Mouse (Mus musculus) heart, embryonic 14.5 days (tissue): ENCODE results near the gene Tnfrsf9. TPM values are rescaled to one million over a fixed set of nuclear protein-coding genes. Genes with fewer than 3 reads are reported as not detected.
A peak's percentile ranks its signal among the peaks of the same experiment; 100 is the strongest.
"Not testable (repeated sequence)": the region's sequence is repeated elsewhere in the genome, so short reads cannot be mapped to it uniquely, and the experiment has no call there.

Experiments
- ATAC-seq: fragments of 200-750 bp; cut with Nextera tagmentation; 2 replicates; pipeline ENCODE4 v1.8.0; 2017; ENCODE audit warnings: low read depth, moderate TSS enrichment; ENCODE audit not compliant: insufficient number of reproducible peaks, insufficient read depth, low FRiP score
- H3K27ac ChIP-seq, 2 experiments: fragments of 200-500 bp in 1 of 2; fragments of 300-500 bp in 1 of 2; sonication (generic) in 1 of 2; replicated peaks in 1 of 2; 2 replicates each; pipeline ENCODE4 v1.5.1; 2012 to 2014; ENCODE audit warnings: low read depth in 2 of 2, low read length in 2 of 2, control low read depth in 1 of 2, mild to moderate bottlenecking in 1 of 2, mixed read lengths in 1 of 2; ENCODE audit not compliant: control insufficient read depth in 1 of 2, insufficient read depth in 1 of 2
- H3K27me3 ChIP-seq: fragments of 300-500 bp; sonication (generic); 2 replicates; pipeline ENCODE4 v1.6.1; 2014; ENCODE audit warnings: mild to moderate bottlenecking, low read length, control low read depth; ENCODE audit not compliant: control insufficient read depth, insufficient read depth
- H3K36me3 ChIP-seq: fragments of 300-500 bp; sonication (generic); 2 replicates; pipeline ENCODE4 v1.6.1; 2014; ENCODE audit warnings: mild to moderate bottlenecking, control low read depth, low read length, mixed read lengths; ENCODE audit not compliant: control insufficient read depth, insufficient read depth
- H3K4me1 ChIP-seq, 2 experiments: fragments of 200-500 bp in 1 of 2; fragments of 300-500 bp in 1 of 2; sonication (generic) in 1 of 2; 2 replicates each; pipeline ENCODE4 v1.6.1; 2012 to 2014; ENCODE audit warnings: low read length in 2 of 2, control low read depth in 1 of 2, mixed read lengths in 1 of 2; ENCODE audit not compliant: control insufficient read depth in 2 of 2, insufficient read depth in 2 of 2
- H3K4me2 ChIP-seq: fragments of 300-500 bp; sonication (generic); 2 replicates; pipeline ENCODE4 v1.6.1; 2014; ENCODE audit warnings: mild to moderate bottlenecking, low read length
- H3K4me3 ChIP-seq, 2 experiments: fragments of 200-500 bp in 1 of 2; fragments of 300-500 bp in 1 of 2; sonication (generic) in 1 of 2; 2 replicates each; pipeline ENCODE4 v1.5.1; 2012 to 2014; ENCODE audit warnings: low read length in 2 of 2, mild to moderate bottlenecking in 2 of 2, control low read depth in 1 of 2, low read depth in 1 of 2, moderate library complexity in 1 of 2; ENCODE audit not compliant: control insufficient read depth in 1 of 2, insufficient read depth in 1 of 2
- H3K9ac ChIP-seq: fragments of 300-500 bp; sonication (generic); 2 replicates; pipeline ENCODE4 v1.6.1; 2014; ENCODE audit warnings: mild to moderate bottlenecking, low read length
- H3K9me3 ChIP-seq: fragments of 300-500 bp; sonication (generic); 2 replicates; pipeline ENCODE4 v1.6.1; 2016; ENCODE audit warnings: low read length, control low read depth; ENCODE audit not compliant: control insufficient read depth
- WGBS: fragments of 180-500 bp; shearing (Covaris S2); extraction: QIAGEN DNeasy Blood & Tissue Kit; methylation state at CpG from one replicate; pipeline ENCODE4 v1.1.7; 2014; 5-methylcytosine and 5-hydroxymethylcytosine counted together
- polyA plus RNA-seq: library from polyadenylated mRNA; unstranded; fragments of >200 nt; fragmentation: Nextera tagmentation; extraction: Ambion mirVana; gene quantifications from 2 replicates; pipeline ENCODE4 v1.2.1, GENCODE M21; 2014

The Tnfrsf9 gene
- polyA plus RNA-seq, 1 experiment from 2014 or later, result 1.8 TPM

- WGBS, result 73% methylated on average over 13 of the region's 13 CpGs
- H3K27ac ChIP-seq, result no peak overlapping the region
These were observed 43.4 kb upstream of the Tnfrsf9 start for GRCm38 (mm10) chr4:150870963-150871391.

DNA sequence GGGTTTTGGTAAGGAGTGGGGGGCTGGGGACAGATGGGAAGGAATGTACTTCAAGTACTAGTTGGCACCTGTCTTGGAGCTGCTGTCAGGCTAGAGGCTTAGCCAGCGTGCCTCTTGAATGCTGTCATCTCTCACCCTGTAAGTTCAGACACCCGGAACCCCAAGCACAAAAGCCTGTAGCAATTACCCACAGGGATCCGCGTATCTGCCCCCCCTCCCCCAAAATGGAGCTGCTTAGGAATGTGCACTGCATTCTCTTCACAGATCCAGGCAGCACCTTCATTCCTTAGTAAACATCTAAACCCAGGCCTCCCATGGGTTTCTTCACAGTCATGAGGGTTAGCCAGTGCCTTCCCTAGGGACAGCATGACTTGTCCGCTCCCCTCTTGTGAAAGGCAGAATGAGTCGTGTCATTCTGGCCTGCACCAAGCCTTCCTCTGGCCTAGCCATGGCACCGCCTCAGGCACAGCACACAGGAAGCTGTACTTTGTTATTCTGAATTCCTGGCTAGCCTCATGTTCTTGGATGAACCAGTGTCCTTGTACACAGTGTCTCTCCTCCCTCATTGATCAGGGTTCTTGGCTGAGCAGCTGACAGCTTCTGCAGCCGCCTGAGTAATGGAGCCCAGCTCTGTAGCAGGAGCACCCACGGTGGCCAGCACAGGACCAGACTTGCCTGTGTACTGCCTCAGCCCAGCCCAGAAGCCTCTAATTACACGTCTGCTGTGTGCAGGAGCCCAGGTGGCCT, 42.8 kb upstream of the Tnfrsf9 start:
- 22% methylated on average over 10 of the region's 10 CpGs for WGBS
- no peaks in the 10 kb centered on the region for H3K27me3 ChIP-seq
- H3K9ac ChIP-seq, result peak overlapping the region; percentile 2; the same call in 1 of the 2 replicates
- peak overlapping the region; percentile 9 to 58; a peak in 3 of 4 replicates for H3K27ac ChIP-seq
- no peak overlapping the region for H3K4me2 ChIP-seq
- peaks cover 25 to 26% of the 10 kb centered on the region in 2 experiments for H3K4me1 ChIP-seq
- peaks cover 22% of the 10 kb centered on the region for H3K36me3 ChIP-seq
- peak; percentile 37 for ATAC-seq
- H3K4me3 ChIP-seq, result no peak overlapping the region
- H3K9me3 ChIP-seq, result no peaks in the 10 kb centered on the region

More at GRCm38 (mm10) chr4:150870963-150871391, 43.4 kb upstream of the Tnfrsf9 start:
- ATAC-seq, result no peak
- H3K9ac ChIP-seq, result no peak overlapping the region
- peaks cover 28% of the 10 kb centered on the region for H3K36me3 ChIP-seq
- no peaks in the 10 kb centered on the region for H3K9me3 ChIP-seq
- no peaks in the 10 kb centered on the region for H3K27me3 ChIP-seq
- H3K4me3 ChIP-seq, result no peak overlapping the region
- peaks cover 25 to 26% of the 10 kb centered on the region in 2 experiments for H3K4me1 ChIP-seq
- H3K4me2 ChIP-seq, result no peak overlapping the region

- WGBS, result 36% methylated on average over 9 of the region's 9 CpGs
- Histone ChIP-seq H3K4me3 (no peak overlapping the region), H3K4me2 (no peak overlapping the region), H3K27ac (peak overlapping the region; percentile 21 to 58; a peak in 3 of 4 replicates), H3K9ac (peak overlapping the region; percentile 2; the same call in 1 of the 2 replicates), H3K4me1 (peaks cover 25 to 26% of the 10 kb centered on the region in 2 experiments), H3K9me3 (no peaks in the 10 kb centered on the region), H3K36me3 (peaks cover 16% of the 10 kb centered on the region), H3K27me3 (no peaks in the 10 kb centered on the region)
- ATAC-seq, result no peak
These were observed 42.2 kb upstream of the Tnfrsf9 start for GRCm38 (mm10) chr4:150872139-150872651.

DNA sequence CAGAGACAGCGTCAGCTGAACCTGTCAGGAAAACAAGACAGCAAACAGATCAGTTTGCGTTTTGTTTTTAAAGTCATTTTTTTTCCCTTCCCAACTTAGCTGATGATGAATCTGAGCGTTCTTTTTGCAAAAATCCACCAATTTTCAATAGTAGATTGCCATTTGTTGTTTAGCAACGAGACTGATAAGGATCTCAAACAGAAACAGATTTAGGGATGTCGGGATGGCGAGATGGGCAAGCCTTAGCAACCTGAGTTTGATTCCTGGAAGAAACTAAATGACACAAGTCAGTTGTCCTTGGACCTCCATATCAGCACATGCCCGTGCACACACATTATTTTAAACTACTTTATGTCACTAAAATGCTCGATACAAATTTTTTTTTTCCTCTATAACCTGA, 41.7 kb upstream of the Tnfrsf9 start:
- H3K9ac ChIP-seq, result peak overlapping the region; percentile 2; the same call in 1 of the 2 replicates
- no peak for ATAC-seq
- peaks cover 11% of the 10 kb centered on the region for H3K36me3 ChIP-seq
- no peak overlapping the region for H3K4me2 ChIP-seq
- H3K4me3 ChIP-seq, result no peak overlapping the region
- H3K4me1 ChIP-seq, result peaks cover 25 to 26% of the 10 kb centered on the region in 2 experiments
- no peaks in the 10 kb centered on the region for H3K9me3 ChIP-seq
- no peaks in the 10 kb centered on the region for H3K27me3 ChIP-seq
- WGBS, result 71% methylated on average over 8 of the region's 8 CpGs
- peak overlapping the region in 1 of 2 experiments; percentile 58; a peak in 1 of 4 replicates for H3K27ac ChIP-seq

DNA sequence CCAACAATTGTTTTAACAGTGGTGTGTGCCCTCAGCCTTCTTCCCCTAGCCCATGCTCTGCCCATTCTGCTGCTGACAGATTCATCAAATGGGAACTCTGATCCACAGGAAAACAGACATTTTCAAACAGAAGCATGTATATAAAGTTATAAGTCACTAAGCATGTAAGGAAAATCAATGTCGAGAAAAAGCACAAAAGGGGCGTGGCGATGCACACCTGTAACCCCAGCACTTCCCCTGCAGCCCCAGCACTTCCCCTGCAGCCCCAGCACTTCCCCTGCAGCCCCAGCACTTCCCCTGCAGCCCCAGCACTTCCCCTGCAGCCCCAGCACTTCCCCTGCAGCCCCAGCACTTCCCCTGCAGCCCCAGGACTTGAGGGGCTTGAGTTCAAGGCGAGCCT, 39.9 kb upstream of the Tnfrsf9 start:
- not testable (repeated sequence) for H3K4me2 ChIP-seq, H3K36me3 ChIP-seq, H3K27ac ChIP-seq, H3K27me3 ChIP-seq, H3K9ac ChIP-seq, H3K4me3 ChIP-seq, ATAC-seq
- H3K4me1 ChIP-seq, result peaks cover 24% of the 10 kb centered on the region in 2 experiments
- 82% methylated on average over 4 of the region's 4 CpGs for WGBS
- peaks cover 14% of the 10 kb centered on the region for H3K9me3 ChIP-seq

DNA sequence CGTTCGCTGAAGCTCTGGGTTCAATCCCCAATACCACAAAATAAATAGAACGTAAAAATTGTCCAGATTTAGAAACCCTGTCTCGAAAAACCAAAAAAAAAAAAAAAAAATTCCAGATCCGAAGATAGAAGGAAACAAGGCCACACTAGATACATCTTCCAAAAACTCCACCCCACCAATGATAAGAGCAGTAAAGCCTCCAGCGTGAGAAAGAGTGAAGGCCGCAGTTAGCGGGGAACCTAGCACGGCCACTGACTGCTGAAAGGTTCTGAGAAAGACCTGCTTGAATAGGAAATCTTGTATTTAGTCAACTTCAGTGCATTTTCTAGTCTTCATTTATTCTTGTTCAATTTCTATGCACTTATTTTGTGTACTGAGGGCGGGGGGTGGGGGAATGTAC, 39.0 kb upstream of the Tnfrsf9 start:
- Histone ChIP-seq H3K27ac (no peak overlapping the region), H3K4me1 (peaks cover 17 to 18% of the 10 kb centered on the region in 2 experiments), H3K4me3 (no peak overlapping the region), H3K27me3 (no peaks in the 10 kb centered on the region), H3K9me3 (peaks cover 22% of the 10 kb centered on the region), H3K9ac (no peak overlapping the region), H3K36me3 (no peaks in the 10 kb centered on the region), H3K4me2 (no peak overlapping the region)
- WGBS, result 81% methylated on average over 10 of the region's 10 CpGs
- no peak for ATAC-seq

DNA sequence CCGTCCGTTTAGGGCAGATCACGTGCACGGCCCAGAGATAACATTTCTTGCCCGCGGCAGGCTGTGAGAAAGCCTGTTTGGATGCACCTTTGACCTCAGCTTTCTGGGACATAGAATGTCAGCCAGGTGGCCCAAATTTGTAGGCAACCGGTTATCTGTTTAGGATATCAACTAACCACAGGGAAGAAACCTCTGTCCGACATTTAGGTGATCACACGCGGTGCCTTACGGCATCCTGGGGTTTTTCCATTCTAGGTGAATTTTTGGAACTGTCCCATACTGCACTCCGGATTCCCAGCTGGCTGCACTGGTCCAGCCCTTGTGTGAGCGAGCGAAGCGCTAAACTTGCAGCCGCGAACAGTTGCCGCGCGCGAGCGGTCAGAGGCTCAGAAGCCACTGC, 34.7 kb upstream of the Tnfrsf9 start:
- H3K36me3 ChIP-seq, result no peaks in the 10 kb centered on the region
- H3K9ac ChIP-seq, result no peak overlapping the region
- WGBS, result 88% methylated on average over 22 of the region's 22 CpGs
- H3K27me3 ChIP-seq, result no peaks in the 10 kb centered on the region
- ATAC-seq, result no peak
- H3K4me3 ChIP-seq, result no peak overlapping the region
- no peak overlapping the region for H3K27ac ChIP-seq
- peaks cover 22% of the 10 kb centered on the region for H3K9me3 ChIP-seq
- H3K4me1 ChIP-seq, result no peaks in the 10 kb centered on the region
- no peak overlapping the region for H3K4me2 ChIP-seq
